Mouse (Mus musculus): Measurements from ENCODE around the gene Clca3a1. TPM values are rescaled to one million over a fixed set of nuclear protein-coding genes. Genes with fewer than 3 reads are reported as not detected.
"Not testable (repeated sequence)": the region's sequence is repeated elsewhere in the genome, so short reads cannot be mapped to it uniquely, and the experiment has no call there.

The Clca3a1 gene
- total RNA-seq (2021), result under 1 TPM; 0.12 to 0.13 TPM
- long read RNA-seq, experiment 1, partial matches to known transcripts, result 0 of 1 reads
- long read RNA-seq, experiment 1, other reads (novel, unspliced or antisense), result 1 of 1 reads
- long read RNA-seq, experiment 2, result 0 reads

- TF ChIP-seq CTCF (conservative IDR thresholded peaks at IDR 0.05), result no peak
- no peak within 1 kb of the TSS for H3K27ac ChIP-seq
- no peak for DNase-seq (ENCODE audit: low spot score in 2 of 2)
- no peak within 1 kb of the TSS for H3K4me3 ChIP-seq
Measured at GRCm38 (mm10) chr3:144760592-144761309, at the start of gene Clca3a1. Gene Clca3a1 (minus strand): TSS chr3:144760977.

GRCm38 (mm10) chr3:144808153-144808925 is 47.6 kb upstream of the Clca3a1 start:
- not testable (repeated sequence) for DNase-seq (ENCODE audit: low spot score in 2 of 2); H3K4me3 ChIP-seq; H3K27ac ChIP-seq

GRCm38 (mm10) chr3:144806626-144807025 is 45.8 kb upstream of the Clca3a1 start:
- H3K4me3 ChIP-seq; H3K27ac ChIP-seq; DNase-seq (ENCODE audit: low spot score in 2 of 2): not testable (repeated sequence)

GRCm38 (mm10) chr3:144801861-144802260 is 41.1 kb upstream of the Clca3a1 start:
- Histone ChIP-seq H3K27ac (no peak overlapping the region), H3K4me3 (no peak overlapping the region)
- DNase-seq (ENCODE audit: low spot score in 2 of 2), result no peak
- TF ChIP-seq CTCF (conservative IDR thresholded peaks at IDR 0.05), result peak; percentile 66

GRCm38 (mm10) chr3:144785181-144786148 is 24.7 kb upstream of the Clca3a1 start:
- no peak for DNase-seq (ENCODE audit: low spot score in 2 of 2)
- Histone ChIP-seq H3K27ac (no peak overlapping the region), H3K4me3 (no peak overlapping the region)
- no peak for TF ChIP-seq CTCF (conservative IDR thresholded peaks at IDR 0.05)

GRCm38 (mm10) chr3:144765161-144765560 is 4.4 kb upstream of the Clca3a1 start:
- H3K27ac ChIP-seq, result no peak overlapping the region
- no peak for DNase-seq (ENCODE audit: low spot score in 2 of 2)
- no peak for TF ChIP-seq CTCF (conservative IDR thresholded peaks at IDR 0.05)
- no peak overlapping the region for H3K4me3 ChIP-seq

GRCm38 (mm10) chr3:144761454-144761853 is 677 bp upstream of the Clca3a1 start:
- no peak for TF ChIP-seq CTCF (conservative IDR thresholded peaks at IDR 0.05)

GRCm38 (mm10) chr3:144759719-144760118 is 1.1 kb downstream of the Clca3a1 start:
- Histone ChIP-seq H3K27ac (no peak overlapping the region), H3K4me3 (no peak overlapping the region)
- TF ChIP-seq CTCF (conservative IDR thresholded peaks at IDR 0.05), result no peak
- DNase-seq (ENCODE audit: low spot score in 2 of 2), result no peak

More at GRCm38 (mm10) chr3:144761454-144761853, 677 bp upstream of the Clca3a1 start:
- DNase-seq (ENCODE audit: low spot score in 2 of 2), result no peak
- Histone ChIP-seq H3K4me3 (no peak overlapping the region), H3K27ac (no peak overlapping the region)

GRCm38 (mm10) chr3:144756103-144756502 is 4.7 kb downstream of the Clca3a1 start:
- not testable (repeated sequence) for H3K4me3 ChIP-seq; DNase-seq (ENCODE audit: low spot score in 2 of 2); H3K27ac ChIP-seq

- H3K27ac ChIP-seq, result no peak overlapping the region
- TF ChIP-seq CTCF (conservative IDR thresholded peaks at IDR 0.05), result peak; percentile 76
- H3K4me3 ChIP-seq, result no peak overlapping the region
- no peak for DNase-seq (ENCODE audit: low spot score in 2 of 2)
Measured at GRCm38 (mm10) chr3:144753120-144753519, 7.7 kb downstream of the Clca3a1 start.

- not testable (repeated sequence) for H3K4me3 ChIP-seq, H3K27ac ChIP-seq
- peak in 1 of 2 experiments; percentile 41 for DNase-seq (ENCODE audit: low spot score in 2 of 2)
Measured at GRCm38 (mm10) chr3:144749062-144749963, 11.5 kb downstream of the Clca3a1 start.

GRCm38 (mm10) chr3:144747706-144748105 is 13.1 kb downstream of the Clca3a1 start:
- not testable (repeated sequence) for DNase-seq (ENCODE audit: low spot score in 2 of 2); H3K4me3 ChIP-seq; H3K27ac ChIP-seq

GRCm38 (mm10) chr3:144738396-144738795 is 22.4 kb downstream of the Clca3a1 start:
- H3K4me3 ChIP-seq; DNase-seq (ENCODE audit: low spot score in 2 of 2); H3K27ac ChIP-seq: not testable (repeated sequence)

Data from layer of hippocampus, adult 2 months (tissue).